Mouse (Mus musculus) heart, adult 18-20 months (tissue): ENCODE measurements around the gene Cmtr1. TPM values are rescaled to one million over a fixed set of nuclear protein-coding genes. Genes with fewer than 3 reads are reported as not detected.
"Not testable (repeated sequence)": the region's sequence is repeated elsewhere in the genome, so short reads cannot be mapped to it uniquely, and the experiment has no call there.

Experiments
- DNase-seq, 2 experiments: peaks; one replicate each; pipeline ENCODE4 v3.0.0; 2021 to 2022; ENCODE audit warnings: mixed read lengths in 1 of 2
- long read RNA-seq, 2 experiments: library from polyadenylated mRNA; stranded (forward); transcript quantifications; one replicate each; pipeline ENCODE4 v2.0.0; 2021
- total RNA-seq, 2 experiments: library from RNA; stranded (reverse); gene quantifications; 2 replicates each; pipeline ENCODE4 v1.2.3; 2021

Gene Cmtr1
- total RNA-seq, result 10 to 100 TPM; 55.9 to 65.9 TPM
- long read RNA-seq, experiment 1, full-length matches to known transcripts, result 23 of 27 reads
- long read RNA-seq, experiment 1, partial matches to known transcripts, result 1 of 27 reads
- long read RNA-seq, experiment 1, other reads (novel, unspliced or antisense), result 3 of 27 reads
- long read RNA-seq, experiment 2, full-length matches to known transcripts, result 13 of 18 reads
- long read RNA-seq, experiment 2, partial matches to known transcripts, result 3 of 18 reads
- long read RNA-seq, experiment 2, other reads (novel, unspliced or antisense), result 2 of 18 reads

DNA sequence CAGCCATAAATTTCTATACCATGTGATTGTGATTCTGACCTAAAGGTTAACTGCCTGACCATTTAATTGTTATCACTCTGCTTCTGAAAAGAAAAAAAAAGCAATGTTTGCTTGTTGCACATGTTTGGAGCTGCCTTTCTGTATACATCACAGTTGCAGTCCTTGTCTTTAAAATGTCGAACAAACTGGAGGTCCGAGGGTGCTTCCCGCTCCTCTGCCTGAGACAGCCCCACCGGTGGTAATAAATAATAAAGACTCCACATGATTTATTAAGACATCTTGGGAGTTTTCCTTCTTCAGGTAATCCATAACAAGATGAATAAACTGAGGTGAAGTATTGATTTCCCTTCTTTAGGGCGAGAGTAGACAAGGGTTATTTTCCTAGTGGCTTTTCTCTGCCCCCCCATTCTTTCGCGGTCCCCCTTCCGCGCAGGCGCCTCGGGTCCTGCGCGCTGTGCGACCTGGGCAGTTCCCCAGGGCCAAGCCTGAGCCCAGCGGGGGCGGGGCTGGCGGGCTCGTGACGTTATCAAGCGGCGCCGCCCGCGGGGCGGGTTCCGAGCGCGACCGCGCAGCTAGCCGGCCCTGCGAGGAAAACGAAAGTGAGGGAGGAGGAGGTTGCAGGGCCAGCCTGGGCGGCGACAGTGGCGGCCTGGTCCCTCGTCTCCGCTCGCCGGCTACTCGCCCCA lies at the start of gene Cmtr1:
Gene Cmtr1 (plus strand): TSS at position 520 of the 686 bp plus-strand sequence.
- DNase-seq, result peak; percentile 97 to 98

DNA sequence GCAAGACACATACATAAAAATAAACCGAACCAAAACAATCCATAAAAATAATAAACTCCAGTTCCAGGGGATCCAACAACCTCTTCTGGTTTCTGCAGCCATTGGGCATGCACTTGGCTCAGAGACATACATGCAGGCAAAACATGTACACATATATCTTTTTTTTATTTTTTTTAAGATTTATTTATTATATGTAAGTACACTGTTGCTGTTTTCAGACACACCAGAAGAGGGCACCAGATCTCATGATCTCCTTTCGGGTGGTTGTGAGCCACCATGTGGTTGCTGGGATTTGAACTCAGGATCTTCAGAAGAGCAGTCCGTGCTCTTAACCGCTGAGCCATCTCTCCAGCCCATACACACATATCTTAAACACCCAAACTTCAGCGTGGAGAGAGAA lies 46.9 kb upstream of the Cmtr1 start:
- not testable (repeated sequence) for DNase-seq

DNA sequence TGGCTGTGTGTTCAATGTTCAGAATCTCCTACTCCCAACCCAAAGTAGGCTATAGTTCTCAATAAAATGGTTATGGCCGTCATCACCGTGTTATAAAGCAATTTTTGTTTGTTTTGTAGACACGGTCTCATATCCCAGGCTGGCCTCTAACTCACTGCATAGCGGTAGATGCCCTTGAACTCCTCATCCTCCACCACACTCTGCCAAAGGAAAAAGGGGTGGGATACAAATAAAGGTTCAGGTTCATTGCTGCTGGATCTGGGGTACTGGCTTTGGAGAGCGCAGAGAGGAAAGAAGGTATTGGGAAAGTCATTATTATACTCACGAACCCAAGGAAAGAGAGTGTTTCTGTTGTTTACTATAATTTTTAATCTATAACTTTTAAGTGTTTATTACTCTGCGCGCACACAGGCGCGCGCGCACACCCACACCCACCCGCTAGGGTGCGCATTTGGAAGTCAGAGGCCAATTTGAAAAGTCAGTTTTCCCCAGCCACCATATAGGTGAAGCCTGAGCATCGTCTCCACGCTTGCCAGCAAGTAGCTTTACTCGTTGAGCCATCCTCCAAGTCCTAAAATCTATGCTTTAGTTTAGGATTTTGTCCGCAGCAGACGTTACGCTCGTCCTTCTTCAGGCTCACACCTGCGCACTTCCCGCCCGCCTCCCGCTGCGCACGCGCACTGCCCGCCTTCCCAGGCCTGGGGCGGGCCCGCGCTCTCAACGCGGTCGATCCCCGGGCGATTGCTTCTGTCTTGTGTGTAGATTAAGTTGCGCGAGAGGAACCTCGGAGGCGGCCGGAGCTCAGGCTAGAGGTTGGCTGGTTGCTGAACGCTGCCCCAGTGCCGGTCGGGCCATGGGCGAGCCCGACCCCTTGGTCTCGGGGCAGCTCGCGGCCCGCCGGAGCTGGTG lies 46.0 kb upstream of the Cmtr1 start, which contains the start of the genes Rnf8 and Gm28043:
Gene Rnf8 (plus strand): TSS at position 676 of the 909 bp plus-strand sequence.
Gene Gm28043 (plus strand): TSS at position 762 of the 909 bp plus-strand sequence.
- DNase-seq, result peak; percentile 95

DNA sequence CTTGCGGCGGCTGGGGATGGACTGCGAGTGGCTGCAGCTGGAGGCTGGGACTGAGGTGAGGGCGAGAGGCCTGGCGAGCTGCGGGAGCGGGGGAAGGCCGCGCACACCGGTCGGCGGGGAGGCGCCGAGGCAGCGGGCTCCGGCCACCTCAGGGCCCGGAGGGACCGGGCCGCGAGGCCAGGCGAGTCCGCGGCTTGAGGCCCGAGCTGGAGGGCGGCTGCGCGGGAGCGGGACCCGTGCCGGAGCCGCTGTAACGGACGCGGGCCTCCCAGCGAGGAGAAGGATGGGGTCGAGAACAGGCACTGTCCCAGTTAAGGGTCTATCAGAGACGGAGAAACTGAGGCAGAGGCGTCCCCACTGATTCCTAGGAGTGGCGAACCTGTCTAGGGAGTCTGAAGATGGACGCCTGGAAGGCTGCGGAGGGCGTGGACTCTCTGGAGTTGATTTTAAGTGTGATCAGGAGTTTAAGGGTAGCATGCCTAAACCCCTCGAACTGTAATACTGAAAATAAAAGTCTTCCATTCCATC lies 45.3 kb upstream of the Cmtr1 start:
- DNase-seq, result peak in 1 of 2 experiments; percentile 50

DNA sequence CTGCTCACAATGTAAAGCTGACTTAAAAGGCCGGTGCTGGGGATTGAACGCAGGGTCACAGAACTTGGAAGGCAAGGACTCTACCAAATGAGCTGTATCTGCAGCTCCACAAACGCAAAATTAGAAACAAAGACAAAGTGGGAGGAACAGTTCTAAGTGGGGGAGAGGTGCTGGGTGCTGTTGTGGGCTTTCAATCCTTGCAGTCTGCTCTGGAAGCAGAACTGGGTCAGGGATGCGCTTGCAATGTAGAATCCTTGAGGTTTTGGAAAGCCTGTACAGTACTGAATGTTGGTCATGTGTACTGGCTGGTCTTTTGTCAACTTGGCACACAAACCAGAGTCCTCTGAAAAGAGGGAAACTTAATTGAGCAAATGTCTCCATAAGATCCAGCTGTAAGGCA lies 44.8 kb upstream of the Cmtr1 start:
- no peak for DNase-seq

DNA sequence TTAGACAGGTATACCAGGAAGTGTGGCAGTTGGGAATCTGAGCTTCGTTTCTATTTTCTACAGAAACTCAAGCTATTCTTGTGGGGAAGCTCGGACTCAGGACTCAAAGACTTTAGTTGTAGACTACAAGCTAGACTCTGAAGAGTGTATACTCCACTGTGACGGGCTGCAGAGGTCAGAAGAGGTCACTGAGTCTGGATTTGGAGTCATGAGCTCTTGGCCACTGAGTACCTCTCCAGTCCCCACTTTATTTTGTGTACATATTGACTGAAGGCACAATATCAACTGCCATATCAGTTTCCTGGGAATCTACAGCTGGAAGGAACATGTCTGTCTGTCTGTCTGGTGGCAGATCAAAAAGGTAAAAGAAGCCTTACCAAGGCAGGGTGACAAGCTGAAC lies 41.2 kb upstream of the Cmtr1 start:
- no peak for DNase-seq

DNA sequence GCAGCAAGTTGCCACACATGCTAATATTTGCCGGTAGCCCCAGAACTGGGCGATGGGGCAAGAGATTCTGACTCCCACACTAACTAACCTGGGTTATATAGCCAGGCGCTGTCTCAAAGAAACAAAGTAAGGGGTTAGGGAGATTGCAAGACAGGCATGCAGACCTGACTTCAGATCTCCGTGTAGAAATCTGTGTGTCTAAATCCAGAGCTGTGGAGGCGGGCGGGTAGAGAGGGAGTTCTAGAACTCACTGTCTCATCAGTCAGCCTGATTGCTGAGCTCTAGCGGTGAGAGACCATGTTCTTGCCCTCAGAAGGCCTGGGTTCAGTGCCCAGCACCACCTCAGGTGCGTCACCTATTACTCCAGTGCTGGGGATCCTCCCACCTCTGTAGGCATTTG lies 36.9 kb upstream of the Cmtr1 start:
- DNase-seq, result no peak

DNA sequence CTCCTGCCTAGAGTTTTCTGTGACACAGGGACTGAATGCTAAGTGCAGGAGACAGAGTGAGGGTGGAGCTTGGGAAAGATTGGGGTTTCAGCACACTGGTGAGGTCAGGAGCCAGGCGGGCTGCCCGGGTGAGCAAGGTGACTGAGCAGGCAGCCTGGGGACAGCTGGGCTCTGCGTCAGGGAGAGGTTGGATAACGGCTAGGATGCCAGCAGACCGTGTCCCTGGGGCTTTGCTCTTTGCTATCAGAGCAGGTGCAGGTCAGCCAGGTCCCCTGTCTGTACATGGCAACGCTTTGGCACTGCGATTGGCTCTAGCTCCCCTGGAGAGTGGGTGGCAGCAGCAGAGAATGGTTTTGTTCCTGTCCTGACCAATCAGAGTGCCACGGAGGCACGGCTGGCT lies 33.1 kb upstream of the Cmtr1 start:
- peak in 1 of 2 experiments; percentile 25 for DNase-seq

DNA sequence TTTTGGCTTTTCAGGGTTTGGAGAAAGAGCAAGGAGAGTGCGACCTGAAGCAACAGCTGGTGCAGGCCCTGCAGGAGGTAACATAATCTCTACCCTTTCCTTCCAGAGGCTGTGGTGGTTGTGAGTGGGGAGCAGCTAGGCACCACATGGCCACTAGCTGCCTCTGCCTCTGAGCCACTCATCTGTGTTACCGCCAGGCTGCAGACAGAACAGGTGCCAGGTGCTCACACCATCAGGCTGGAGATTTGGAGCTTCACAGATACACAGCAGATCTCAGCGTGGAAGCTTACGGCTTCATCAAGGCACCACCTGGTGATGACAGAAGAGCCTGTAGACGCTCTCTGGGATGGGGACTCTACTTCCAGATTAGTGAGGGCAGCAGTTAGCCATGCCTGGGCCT lies 31.4 kb upstream of the Cmtr1 start:
- no peak for DNase-seq

DNA sequence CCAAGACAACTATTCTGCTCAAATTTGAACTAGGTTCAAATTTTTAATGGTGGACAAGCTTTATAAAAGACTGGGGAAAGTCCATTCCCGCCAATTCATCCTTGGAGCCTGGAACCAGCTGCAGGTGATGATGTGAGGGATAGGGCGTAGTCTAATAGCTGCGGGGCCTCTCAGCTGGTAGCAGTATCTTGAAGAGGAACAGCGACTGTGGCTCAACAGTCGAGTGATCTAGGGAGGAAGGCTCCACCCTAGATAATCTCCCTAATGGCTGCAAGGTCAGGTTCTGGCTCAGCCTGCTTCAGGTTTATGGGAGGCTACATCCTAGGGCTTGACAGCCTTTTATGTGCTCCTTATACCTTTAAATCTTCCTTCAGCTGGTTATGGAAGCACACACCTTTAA lies 30.8 kb upstream of the Cmtr1 start:
- DNase-seq, result no peak

DNA sequence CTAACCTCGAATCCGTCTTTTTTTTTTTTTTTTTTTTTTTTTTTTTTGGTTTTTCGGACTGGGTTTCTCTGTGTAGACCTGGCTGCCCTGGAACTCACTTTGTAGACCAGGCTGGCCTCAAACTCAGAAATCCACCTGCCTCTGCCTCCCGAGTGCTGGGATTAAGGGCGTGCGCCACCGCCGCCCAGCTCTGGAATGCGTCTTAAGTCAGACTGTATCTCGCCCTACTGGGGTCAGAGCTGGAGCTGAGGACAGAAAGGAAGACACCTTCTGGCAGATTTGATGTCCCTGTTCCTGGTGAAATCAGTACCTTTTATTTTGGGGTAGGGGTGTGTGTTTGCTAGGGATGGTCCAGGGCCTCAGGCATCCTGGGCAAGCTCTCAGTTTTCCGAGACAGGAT lies 28.1 kb upstream of the Cmtr1 start:
- DNase-seq, result no peak

DNA sequence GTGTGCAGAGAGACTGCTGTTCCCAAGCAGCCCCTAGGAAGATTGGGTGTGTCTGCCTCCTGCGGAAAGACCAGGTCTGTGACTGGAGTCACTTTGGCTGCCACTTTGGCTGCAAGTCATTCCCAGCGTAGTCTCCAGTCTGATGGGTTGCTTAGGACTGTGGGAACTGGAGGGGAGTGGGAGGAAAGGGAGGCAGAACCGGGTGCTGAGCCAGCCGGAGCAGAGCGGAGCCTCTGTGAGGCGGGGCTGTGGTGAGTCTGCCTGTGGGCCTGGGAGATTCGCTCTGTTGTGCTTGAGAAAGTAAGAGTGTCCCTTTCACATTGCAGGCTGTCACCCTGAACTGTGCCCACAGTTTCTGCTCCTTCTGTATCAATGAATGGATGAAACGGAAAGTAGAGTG lies 24.9 kb upstream of the Cmtr1 start:
- no peak for DNase-seq

DNA sequence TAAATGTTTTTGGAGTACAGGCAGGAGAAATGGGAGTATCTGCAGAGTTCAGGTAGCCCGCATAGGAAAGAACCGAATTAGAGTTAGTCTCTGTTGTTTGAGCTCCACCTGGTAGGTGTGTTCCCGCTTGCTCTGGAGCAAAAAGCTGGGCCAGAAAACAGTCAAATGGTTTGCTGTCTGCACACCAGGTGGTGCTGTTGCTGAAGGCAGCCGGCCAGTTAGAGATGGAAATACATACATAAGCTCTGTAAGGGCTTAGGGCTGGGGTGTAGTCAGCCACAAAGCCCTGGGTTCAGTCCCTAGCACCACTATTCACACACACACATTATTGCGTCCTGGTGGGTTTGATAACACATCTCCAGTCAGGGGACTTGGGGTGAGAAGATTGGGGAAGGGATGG lies 24.3 kb upstream of the Cmtr1 start:
- peak; percentile 13 to 33 for DNase-seq

DNA sequence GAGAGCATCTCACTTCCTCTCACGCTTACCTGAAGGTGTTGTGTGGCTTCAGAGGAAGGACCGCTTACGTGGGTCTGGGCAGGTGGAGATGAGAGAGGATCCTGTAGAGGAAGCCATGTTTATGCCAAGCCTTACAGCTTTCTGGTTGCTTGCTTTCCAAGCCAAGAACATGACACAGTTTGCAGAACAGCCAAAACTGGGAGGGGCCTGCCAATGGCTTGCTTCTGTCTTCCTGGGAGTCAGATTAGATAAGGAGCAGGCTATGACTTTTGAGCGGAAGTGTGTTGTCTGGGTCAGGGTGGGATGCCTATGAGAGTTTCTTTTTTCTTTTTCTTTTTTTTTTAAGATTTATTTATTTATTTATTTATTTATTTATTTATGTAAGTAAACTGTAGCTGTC lies 23.0 kb upstream of the Cmtr1 start:
- DNase-seq, result peak; percentile 43 to 57

DNA sequence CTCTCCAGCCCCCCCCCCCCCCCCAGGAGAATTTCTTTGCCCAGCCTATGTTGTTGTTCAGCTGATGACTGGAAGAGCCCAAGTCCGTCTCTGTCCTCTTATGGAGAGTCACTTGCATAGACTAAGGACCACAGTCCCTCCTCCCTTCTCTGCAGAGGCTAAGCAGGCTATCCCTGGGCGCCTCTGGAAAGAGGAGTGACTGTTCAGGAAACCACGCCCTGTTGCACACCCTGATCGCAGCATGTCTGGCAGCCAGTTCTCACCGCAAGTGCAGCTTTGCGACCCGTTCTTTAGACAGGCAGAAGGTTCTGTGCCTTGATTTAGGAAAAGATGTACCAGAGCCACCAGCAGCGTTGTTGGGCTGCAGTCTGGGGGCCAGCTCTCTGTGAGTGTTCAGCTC lies 22.5 kb upstream of the Cmtr1 start:
- peak; percentile 41 for DNase-seq

DNA sequence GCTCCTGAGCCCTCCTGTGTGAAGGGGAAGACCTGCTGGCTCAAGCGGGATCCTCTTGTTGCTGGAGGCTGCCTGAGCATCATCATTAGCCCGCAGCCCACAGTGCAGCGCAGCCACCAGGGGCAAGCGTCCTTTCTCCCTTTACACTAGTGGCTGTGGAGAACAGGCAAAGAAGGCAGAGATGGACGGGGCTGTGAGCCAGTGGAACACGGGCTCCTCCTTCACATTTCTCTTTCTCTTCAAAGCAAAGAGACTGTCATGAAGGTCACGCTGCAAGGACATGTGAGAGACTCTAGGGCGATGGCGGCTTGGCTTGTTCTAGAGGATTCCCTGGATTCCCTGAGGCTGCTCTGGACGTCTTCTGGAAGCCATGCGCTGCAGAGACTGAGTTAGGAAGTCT lies 19.4 kb upstream of the Cmtr1 start:
- no peak for DNase-seq

DNA sequence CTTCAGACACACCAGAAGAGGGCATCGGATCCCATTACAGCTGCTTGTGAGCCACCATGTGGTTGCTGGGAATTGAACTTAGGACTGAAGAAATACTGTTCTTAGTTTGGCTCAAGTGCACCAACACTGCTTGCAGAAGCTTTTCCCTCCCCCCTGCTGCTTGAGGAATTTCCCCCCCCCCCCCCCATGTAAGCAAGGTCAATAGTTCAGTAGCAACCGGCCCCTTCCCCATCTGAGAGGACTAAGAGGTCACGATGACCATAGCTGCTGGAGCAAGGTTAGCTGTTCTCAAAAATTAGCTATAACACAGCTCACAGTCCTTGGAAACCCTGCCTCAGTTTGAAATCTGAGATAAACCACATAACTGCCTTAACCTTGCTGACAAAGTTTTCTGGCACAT lies 18.2 kb upstream of the Cmtr1 start:
- DNase-seq, result no peak

DNA sequence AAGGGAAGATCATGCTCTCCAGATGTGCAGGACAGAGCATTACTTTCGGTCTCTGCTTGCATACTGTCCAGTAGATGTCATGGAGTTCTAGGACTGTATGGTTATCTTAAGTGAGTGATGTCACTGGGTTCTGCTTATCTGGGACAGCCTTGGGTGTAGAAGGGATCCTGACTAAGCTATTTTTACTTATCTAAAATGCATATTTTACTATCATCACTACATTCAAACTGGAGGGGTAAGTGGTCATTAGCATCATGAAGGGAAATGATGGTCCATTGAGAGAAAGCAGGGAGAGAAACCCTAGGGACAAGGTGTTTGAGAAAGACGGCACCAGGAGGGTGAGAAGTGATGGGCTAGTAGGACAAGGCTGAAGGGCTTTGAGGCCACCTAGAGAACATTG lies 2.1 kb upstream of the Cmtr1 start:
- DNase-seq, result no peak

DNA sequence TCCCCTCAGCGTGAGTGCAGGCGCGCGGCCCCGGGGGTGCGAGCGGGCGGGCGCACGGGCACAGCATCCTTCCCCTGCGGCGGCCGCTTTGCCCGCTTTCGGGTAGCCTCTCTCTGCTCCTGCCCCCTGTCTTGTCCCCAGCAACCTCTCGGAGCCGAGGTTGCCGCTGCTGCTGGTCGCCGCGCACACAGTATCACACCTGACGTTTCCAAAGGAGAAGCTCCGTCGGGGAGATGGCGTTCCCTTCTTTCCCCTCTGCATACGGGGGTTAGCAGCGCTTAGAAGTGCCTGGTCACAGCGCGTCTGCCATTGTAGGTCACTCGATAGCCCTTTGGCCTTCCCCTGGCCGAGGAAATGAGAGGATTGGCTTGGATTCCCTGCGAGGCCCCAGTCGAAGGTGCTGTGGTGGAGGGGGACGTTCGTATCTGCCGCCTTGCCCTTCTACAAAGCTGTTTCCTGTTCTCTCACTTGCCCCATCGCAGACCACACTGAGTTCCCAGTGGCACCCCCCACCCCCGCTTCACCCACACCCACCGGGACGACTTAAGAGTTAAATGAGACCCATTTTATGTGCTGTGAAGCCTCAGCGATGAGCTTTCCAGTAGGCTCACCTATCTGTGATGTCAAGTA lies 482 bp downstream of the Cmtr1 start:
- DNase-seq, result no peak

DNA sequence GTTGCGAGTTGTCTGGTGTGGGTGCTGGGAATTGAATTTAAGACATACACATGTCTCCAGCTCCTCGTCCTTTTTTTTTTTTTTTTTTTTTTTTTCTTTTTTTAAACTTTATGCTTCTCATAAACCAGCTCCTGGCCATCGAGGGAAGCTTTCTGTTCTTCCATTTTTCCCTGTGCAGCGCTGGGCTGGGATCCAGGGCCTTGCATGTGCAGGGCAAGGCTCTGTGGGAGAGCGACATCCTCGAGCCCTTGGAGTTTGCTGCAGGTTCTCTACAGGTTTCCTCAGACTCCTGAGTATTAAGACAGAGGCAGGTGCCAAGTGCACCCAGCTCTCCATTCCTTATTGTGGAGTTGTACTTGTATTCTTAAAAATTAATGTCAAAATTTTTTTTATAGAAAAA lies 1.8 kb downstream of the Cmtr1 start:
- no peak for DNase-seq

DNA sequence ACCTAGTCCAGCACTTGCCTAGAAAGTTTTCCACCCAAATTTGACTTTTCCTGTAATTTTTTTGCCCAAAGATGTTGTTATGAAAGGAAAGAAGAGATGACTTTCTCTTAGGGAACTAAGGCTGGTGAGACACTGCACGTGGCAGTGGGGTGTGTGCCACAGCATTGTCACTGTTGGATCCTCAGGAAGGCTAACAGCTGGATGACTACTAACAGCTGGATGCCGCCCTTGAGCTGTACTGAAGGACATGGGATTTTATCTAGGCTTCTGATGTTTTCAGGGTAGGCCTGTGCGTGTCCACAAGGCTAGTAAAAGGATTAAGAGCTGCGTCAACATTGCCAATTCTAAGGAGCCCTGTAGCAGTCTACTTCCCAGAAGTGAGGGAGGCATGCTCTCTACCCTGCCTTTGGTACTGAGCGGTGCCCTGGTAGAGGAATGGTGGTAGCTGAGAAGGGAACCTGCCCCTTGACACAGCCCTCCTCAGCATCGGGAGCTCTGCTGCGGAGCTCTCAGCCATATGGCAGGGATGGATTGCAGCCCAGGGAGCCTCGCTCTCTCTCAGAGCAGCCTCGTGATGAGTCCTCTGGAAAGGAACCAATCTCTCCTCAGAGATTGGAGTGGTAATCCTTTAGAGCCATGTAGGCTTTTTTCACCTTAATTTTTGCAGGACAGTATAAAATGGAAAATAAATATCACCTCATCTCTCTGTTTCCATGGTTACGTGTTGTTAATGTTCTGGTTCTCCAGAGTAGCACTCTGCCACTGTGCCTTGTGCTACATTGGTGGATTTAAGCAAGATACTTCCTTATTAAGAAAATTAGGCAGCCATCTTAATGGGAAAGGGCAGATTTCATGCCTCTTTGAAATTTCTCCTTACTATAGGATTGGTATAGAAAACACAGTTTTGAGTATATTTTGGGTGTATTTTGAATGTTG lies 7.9 kb downstream of the Cmtr1 start:
- no peak for DNase-seq
